Mouse (Mus musculus) erythroblast, embryonic 14.5 days (primary cell): ENCODE measurements around the gene Bach2. TPM values are rescaled to one million over a fixed set of nuclear protein-coding genes. Genes with fewer than 3 reads are reported as not detected.

Experiments
- H3K27me3 ChIP-seq: 2 replicates; pipeline ENCODE4 v1.6.1; 2012; ENCODE audit warnings: inconsistent platforms; ENCODE audit not compliant: control insufficient read depth
- H3K36me3 ChIP-seq: 2 replicates; pipeline ENCODE4 v1.6.1; 2012; ENCODE audit warnings: mild to moderate bottlenecking, inconsistent platforms; ENCODE audit not compliant: control insufficient read depth
- H3K4me1 ChIP-seq: 2 replicates; pipeline ENCODE4 v1.6.1; 2012; ENCODE audit warnings: inconsistent platforms; ENCODE audit not compliant: control insufficient read depth
- H3K4me3 ChIP-seq: replicated peaks from 2 replicates; pipeline ENCODE3; 2012; ENCODE audit warnings: moderate library complexity, mild to moderate bottlenecking, inconsistent platforms
- H3K9me3 ChIP-seq: 2 replicates; pipeline ENCODE4 v1.6.1; 2012; ENCODE audit warnings: low read length, inconsistent platforms, mixed read lengths; ENCODE audit not compliant: control insufficient read depth
- GATA1 ChIP-seq: IDR thresholded peaks from 2 replicates; pipeline ENCODE4 v1.6.1; 2012; ENCODE audit warnings: low read length, inconsistent platforms, mixed read lengths
- TAL1 ChIP-seq: IDR thresholded peaks from 3 replicates; pipeline ENCODE4 v1.6.1; 2012; ENCODE audit warnings: low read length, inconsistent platforms, mixed read lengths
- polyA plus RNA-seq: library from polyadenylated mRNA; stranded (reverse); fragments of >175 nt; gene quantifications from 2 replicates; pipeline ENCODE4 v1.2.3, GENCODE M21; 2012

Bach2 gene
- polyA plus RNA-seq, 1 experiment = 0.02 TPM

GRCm38 (mm10) chr4:32324111-32324510 lies 85.5 kb downstream of the Bach2 start:
- TF ChIP-seq TAL1 = no peak
- TF ChIP-seq GATA1 = no peak
- no peaks in the 10 kb centered on the region for H3K9me3 ChIP-seq
- no peaks in the 10 kb centered on the region for H3K27me3 ChIP-seq
- H3K4me1 ChIP-seq = no peaks in the 10 kb centered on the region
- H3K36me3 ChIP-seq = no peaks in the 10 kb centered on the region
- H3K4me3 ChIP-seq = no peak overlapping the region

- Histone ChIP-seq H3K27me3 (no peaks in the 10 kb centered on the region), H3K36me3 (no peaks in the 10 kb centered on the region), H3K4me3 (no peak overlapping the region), H3K4me1 (no peaks in the 10 kb centered on the region), H3K9me3 (no peaks in the 10 kb centered on the region)
- no peak for TF ChIP-seq GATA1
- TF ChIP-seq TAL1 = no peak
Observed at GRCm38 (mm10) chr4:32324967-32325366, 86.4 kb downstream of the Bach2 start.

- no peaks in the 10 kb centered on the region for H3K36me3 ChIP-seq
- H3K4me1 ChIP-seq = no peaks in the 10 kb centered on the region
- H3K9me3 ChIP-seq = no peaks in the 10 kb centered on the region
- no peaks in the 10 kb centered on the region for H3K27me3 ChIP-seq
- H3K4me3 ChIP-seq = no peak overlapping the region
- TF ChIP-seq TAL1 (no peak), GATA1 (no peak)
Observed at GRCm38 (mm10) chr4:32325596-32325995, 87.0 kb downstream of the Bach2 start.

DNA sequence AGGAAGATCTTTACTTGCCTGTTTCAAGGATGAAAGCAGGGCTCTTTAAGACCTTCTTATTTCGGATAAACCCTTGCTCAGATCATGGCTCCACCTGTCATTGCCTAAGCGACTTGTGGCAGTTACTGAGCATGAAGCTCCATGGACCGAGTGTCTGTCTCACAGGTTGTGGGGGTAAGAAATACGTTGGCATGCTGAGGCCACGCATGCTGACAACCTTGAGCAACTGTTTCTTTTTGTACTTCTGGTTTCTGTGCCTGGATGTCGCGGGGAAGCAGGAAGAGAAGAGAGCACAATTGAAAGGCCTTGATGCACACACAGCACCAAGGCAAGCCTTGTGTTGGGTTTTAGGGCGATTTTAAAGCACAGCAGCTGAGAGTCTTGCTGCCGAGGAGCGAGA lies 87.7 kb downstream of the Bach2 start:
- peaks cover 3% of the 10 kb centered on the region; the same call in 1 of the 2 replicates for H3K4me1 ChIP-seq
- H3K9me3 ChIP-seq = no peaks in the 10 kb centered on the region
- no peaks in the 10 kb centered on the region for H3K36me3 ChIP-seq
- no peaks in the 10 kb centered on the region for H3K27me3 ChIP-seq
- TF ChIP-seq GATA1 = no peak
- no peak for TF ChIP-seq TAL1
- no peak overlapping the region for H3K4me3 ChIP-seq

GRCm38 (mm10) chr4:32326860-32327259 lies 88.3 kb downstream of the Bach2 start:
- no peak for TF ChIP-seq GATA1
- no peak for TF ChIP-seq TAL1
- H3K36me3 ChIP-seq = no peaks in the 10 kb centered on the region

GRCm38 (mm10) chr4:32327626-32328025 lies 89.0 kb downstream of the Bach2 start:
- H3K4me3 ChIP-seq = no peak overlapping the region
- TF ChIP-seq GATA1 = no peak

More at GRCm38 (mm10) chr4:32326860-32327259, 88.3 kb downstream of the Bach2 start:
- Histone ChIP-seq H3K4me1 (peaks cover 3% of the 10 kb centered on the region; the same call in 1 of the 2 replicates), H3K4me3 (no peak overlapping the region), H3K9me3 (no peaks in the 10 kb centered on the region), H3K27me3 (no peaks in the 10 kb centered on the region)

GRCm38 (mm10) chr4:32328561-32328960 lies 90.0 kb downstream of the Bach2 start:
- no peak for TF ChIP-seq TAL1
- TF ChIP-seq GATA1 = no peak
- H3K4me1 ChIP-seq = peaks cover 3% of the 10 kb centered on the region; the same call in 1 of the 2 replicates
- no peak overlapping the region for H3K4me3 ChIP-seq
- no peaks in the 10 kb centered on the region for H3K27me3 ChIP-seq
- H3K36me3 ChIP-seq = no peaks in the 10 kb centered on the region
- H3K9me3 ChIP-seq = no peaks in the 10 kb centered on the region

More at GRCm38 (mm10) chr4:32327626-32328025, 89.0 kb downstream of the Bach2 start:
- no peaks in the 10 kb centered on the region for H3K27me3 ChIP-seq
- peaks cover 3% of the 10 kb centered on the region; the same call in 1 of the 2 replicates for H3K4me1 ChIP-seq
- H3K36me3 ChIP-seq = no peaks in the 10 kb centered on the region
- no peaks in the 10 kb centered on the region for H3K9me3 ChIP-seq

DNA sequence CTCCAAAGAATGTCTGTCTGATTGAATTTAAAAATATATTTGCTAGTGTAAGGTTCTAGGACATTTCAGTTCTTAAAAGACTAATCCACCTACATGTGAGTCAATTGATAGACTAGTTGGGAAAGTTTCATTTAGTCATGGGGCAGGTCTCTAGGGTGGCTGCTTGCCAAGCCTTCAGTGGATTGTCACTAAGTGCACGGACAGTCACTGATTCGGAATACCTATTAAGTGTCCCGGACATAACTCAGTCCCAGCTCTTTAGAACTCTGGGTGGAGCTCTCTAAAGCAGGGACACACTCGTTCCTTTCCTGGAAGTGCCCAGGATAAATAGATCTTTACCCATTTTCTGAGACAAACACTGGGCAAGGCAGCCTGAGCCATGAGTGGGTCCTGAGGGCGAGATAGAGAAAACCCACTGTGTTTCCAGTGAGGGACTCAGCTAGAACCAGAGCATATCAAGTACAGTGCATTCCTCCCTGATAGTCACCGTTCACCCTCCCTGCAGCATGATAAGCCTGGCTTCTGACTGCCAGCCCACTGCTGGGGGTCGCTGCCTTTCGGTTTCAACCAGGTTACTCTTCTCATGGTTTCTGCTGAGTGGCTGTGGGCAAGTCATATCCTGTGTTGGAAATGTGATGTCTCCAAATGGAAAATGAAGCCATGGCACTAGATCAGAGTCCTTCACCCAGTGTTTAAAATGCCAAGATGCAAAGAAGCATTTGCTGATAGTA lies 92.1 kb downstream of the Bach2 start:
- Histone ChIP-seq H3K9me3 (no peaks in the 10 kb centered on the region), H3K27me3 (no peaks in the 10 kb centered on the region), H3K4me3 (no peak overlapping the region), H3K36me3 (no peaks in the 10 kb centered on the region), H3K4me1 (peaks cover 3% of the 10 kb centered on the region; the same call in 1 of the 2 replicates)
- no peak for TF ChIP-seq GATA1
- TF ChIP-seq TAL1 = no peak

DNA sequence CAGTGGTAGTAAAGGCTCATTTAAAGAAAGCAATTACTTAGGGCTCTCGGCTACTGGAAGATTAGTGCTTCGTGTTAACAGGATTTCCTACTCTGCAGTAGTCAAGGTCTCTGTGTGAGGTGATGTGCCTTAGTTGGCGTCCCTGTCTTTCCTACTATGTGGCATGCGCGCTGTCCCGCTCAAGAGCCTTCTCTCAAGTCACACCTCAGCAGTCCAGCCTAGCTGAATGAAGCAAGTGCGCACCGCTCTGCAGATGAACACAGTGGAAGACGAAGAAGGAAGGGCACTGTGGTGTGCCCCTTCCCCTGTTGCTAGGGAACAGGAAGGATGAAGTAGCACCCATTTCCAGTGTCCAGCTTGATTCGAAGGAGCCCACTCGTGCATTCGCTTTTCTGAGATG lies 93.4 kb downstream of the Bach2 start:
- Histone ChIP-seq H3K4me1 (peaks cover 9% of the 10 kb centered on the region), H3K27me3 (no peaks in the 10 kb centered on the region), H3K9me3 (no peaks in the 10 kb centered on the region), H3K4me3 (no peak overlapping the region), H3K36me3 (no peaks in the 10 kb centered on the region)
- TF ChIP-seq TAL1 (no peak), GATA1 (no peak)

DNA sequence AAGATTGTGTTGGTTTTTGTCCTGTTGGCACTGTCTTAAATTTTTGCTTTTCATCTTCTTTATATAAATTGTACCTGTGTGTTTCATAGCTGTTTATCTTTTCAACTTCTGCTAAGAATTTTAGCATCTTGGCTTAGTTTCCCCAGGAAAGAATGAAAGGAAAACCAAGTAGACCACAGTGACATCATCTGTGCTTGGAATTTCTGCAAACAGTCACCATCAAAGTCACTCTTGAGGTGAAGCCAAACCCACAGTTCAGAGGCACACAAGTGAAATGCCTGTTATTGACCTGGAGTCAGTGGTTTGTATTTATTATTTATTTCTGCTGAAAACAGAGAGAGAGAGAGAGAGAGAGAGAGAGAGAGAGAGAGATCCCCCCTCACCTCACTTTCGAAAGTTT lies 95.5 kb downstream of the Bach2 start:
- H3K27me3 ChIP-seq = no peaks in the 10 kb centered on the region
- H3K36me3 ChIP-seq = no peaks in the 10 kb centered on the region
- no peak overlapping the region for H3K4me3 ChIP-seq
- no peaks in the 10 kb centered on the region for H3K9me3 ChIP-seq
- TF ChIP-seq TAL1 (no peak), GATA1 (no peak)
- peaks cover 17% of the 10 kb centered on the region for H3K4me1 ChIP-seq
